Mouse (Mus musculus): ENCODE measurements around the gene Gm32687.
"Not testable (repeated sequence)": the region's sequence is repeated elsewhere in the genome, so short reads cannot be mapped to it uniquely, and the experiment has no call there.

Gm32687 gene

DNA sequence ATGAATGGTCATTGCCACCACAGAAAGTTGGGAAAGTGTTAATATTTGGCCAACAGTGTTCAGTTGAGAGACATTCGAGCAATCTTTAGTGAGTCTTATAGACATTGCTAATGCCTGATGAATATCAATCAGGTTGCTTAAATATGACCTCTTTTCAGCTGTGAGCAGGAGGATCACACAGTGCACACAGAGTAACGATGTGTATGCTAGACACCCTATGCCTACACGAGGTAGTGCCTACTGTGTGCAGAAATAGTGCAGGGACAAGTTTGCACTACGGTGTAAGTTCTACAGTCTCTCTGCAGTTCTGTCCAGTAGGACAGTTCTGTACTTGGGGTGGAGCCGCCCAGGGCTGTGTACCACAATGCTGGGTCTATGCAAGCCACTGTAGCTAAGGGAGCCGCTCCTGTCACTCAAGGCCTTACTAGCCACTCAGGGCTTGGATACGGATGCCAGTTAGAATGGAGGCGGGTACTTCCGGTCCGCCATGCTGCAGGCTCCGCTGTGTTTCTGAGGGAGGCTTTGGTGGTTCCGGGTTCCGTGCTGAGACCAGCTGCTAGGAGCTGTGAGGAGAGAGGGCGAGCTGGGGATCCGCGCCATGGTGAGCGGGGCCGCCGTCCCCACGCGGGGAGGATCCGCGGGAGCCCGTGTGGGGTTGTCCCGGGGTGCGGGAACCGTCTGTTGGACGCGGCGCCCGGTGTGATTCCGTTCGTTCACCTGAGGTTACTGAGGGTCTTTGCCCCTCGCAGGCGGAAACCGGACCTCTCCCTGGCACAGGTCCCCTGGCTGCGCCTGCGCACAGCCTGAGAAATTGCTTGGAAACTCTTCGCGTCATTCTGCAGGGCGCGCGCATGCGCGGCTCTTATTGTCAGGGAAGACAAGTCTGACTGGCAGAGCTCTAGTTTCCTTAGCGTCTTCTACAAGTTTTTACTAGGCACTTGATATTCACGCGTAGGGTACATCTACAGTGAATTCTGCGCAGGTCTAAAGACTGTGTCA is at the start of gene Gm32687:
Gene Gm32687 (plus strand): TSS at position 526 of the 999 bp plus-strand sequence.
- DNase-seq (ENCODE audit: low spot score in 2 of 2): peak; percentile 2 to 3

DNA sequence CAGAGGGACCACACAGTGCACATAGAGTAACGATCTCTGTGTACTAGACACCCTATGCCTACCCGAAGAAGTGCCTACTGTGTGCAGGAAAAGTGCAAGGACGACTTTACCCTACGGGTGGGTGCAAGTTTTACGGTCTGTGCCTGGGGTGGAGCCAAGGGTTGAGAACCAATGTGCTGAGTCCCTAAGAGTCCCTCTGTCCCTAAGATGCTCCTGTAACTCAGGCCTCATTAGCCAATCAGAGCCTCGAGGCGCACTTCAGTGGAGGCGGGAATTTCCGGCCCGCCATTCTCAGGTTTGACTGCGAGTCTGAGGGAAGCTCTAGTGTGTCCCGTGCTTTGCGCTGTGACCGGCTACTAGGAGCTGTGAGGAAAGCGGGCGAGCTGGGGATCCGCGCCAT is 17.5 kb upstream of the Gm32687 start:
- DNase-seq (ENCODE audit: low spot score in 2 of 2): not testable (repeated sequence)

DNA sequence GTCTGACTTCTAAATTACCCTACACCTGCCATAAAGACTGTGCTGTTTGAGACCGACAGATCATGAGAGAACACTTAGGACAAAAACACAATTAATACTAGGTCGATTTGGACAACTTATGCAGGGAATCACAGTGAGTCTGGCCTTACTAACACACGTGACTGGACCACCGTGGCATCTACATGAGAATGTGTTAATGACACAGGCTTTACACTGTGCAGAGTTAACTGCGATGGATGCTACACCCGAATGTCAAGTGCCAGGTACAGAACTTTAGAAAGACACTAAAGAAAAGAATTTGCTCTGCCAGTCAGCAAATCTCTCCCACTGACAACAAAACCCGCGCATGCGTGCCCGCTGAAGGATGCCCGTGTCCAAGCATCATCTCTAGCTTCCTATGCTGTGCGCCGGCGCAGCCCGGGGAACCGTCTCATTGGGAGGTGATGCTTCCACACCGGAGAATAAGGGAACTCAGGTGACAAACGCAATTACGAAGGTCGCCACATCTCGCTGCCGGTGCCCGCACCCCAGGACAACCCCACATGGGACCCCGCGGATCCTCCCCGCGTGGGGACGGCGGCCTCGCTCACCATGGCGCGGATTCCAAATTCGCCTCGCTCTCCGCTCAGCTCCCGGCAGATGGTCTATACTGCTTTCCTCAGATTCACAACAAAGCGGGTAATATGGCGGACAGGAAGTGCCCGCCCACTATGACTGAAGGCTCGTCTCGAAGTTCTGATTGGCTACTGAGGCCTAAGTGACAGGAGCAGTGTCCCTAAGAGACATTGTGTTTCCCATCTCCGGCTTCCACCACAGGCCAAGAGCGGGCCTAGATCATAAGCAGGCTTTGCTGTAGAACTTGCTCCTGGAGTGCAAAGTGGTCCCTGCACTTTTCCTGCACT is 66.4 kb downstream of the Gm32687 start, which contains the start of gene Zfp781:
Gene Zfp781 (minus strand): TSS at position 639 of the 902 bp plus-strand sequence.
- DNase-seq (ENCODE audit: low spot score in 2 of 2): not testable (repeated sequence)

All from spleen, postnatal 10 days (tissue).